Mouse (Mus musculus): ENCODE results near the gene Ptgis.

Gene Ptgis

DNA sequence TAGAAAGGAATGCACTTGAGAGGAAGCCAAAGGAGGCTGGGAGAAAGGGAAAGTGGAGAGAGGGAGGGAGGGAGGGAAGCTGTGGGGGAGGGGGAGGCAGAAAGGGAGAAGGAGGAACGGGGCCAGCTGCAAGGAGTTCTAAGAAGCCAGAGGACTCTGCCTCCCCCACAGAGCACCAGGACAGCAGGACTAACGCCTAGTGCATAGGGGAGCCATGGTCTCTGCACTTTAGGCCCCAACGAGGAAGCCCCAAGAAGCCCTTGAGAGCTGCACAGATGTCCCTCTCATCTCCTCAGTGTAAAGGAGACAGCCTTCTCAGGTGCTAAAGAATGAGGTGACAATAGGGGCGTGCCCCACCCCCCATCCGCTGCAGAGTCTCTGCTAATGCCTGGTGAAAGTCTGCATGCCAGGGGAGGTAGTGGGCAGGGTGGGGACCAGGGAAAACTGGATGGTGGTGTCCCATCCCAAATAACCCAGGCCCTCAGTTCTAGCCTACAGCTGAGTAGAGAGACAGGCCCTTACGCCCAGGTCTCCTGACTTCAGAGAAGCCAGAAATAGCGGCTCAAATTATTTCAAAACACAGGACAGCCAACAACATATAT is 10.4 kb upstream of the Ptgis start:
- DNase-seq (ENCODE audit: low read depth, low spot score): no peak
- H3K36me3 ChIP-seq (ENCODE audit: control insufficient read depth, insufficient read depth, low read length, poor library complexity, severe bottlenecking): no peaks in the 10 kb centered on the region
- H3K27me3 ChIP-seq (ENCODE audit: control insufficient read depth, insufficient read depth, low read length, poor library complexity, severe bottlenecking): no peaks in the 10 kb centered on the region

GRCm38 (mm10) chr2:167250003-167250735 is 9.8 kb upstream of the Ptgis start:
- Histone ChIP-seq H3K36me3 (ENCODE audit: control insufficient read depth, insufficient read depth, low read length, poor library complexity, severe bottlenecking) (no peaks in the 10 kb centered on the region), H3K27me3 (ENCODE audit: control insufficient read depth, insufficient read depth, low read length, poor library complexity, severe bottlenecking) (no peaks in the 10 kb centered on the region)
- DNase-seq (ENCODE audit: low read depth, low spot score): no peak

DNA sequence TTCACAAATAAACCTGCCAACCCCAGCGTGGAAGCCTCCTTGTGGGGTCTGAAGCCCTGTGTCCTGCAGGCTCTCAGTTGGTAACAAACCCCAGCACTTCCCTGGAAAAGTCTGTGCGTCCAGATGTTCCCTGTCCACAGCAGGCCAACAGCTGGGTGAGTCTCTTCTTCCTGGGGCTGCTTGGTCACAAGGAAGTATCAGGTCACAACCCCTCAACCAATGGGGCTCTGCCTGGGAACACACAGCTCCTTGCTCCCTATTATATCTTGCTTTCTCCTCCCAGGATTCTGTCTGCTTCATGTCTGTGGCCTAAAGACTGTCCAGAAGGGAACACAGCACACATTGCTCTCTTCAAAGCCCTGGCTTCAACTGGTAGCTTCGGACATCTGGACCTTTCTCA is 9.2 kb upstream of the Ptgis start:
- DNase-seq (ENCODE audit: low read depth, low spot score): no peak
- Histone ChIP-seq H3K27me3 (ENCODE audit: control insufficient read depth, insufficient read depth, low read length, poor library complexity, severe bottlenecking) (no peaks in the 10 kb centered on the region), H3K36me3 (ENCODE audit: control insufficient read depth, insufficient read depth, low read length, poor library complexity, severe bottlenecking) (no peaks in the 10 kb centered on the region)

GRCm38 (mm10) chr2:167247823-167248222 is 7.4 kb upstream of the Ptgis start:
- H3K36me3 ChIP-seq (ENCODE audit: control insufficient read depth, insufficient read depth, low read length, poor library complexity, severe bottlenecking): no peaks in the 10 kb centered on the region
- DNase-seq (ENCODE audit: low read depth, low spot score): no peak
- no peaks in the 10 kb centered on the region for H3K27me3 ChIP-seq (ENCODE audit: control insufficient read depth, insufficient read depth, low read length, poor library complexity, severe bottlenecking)

DNA sequence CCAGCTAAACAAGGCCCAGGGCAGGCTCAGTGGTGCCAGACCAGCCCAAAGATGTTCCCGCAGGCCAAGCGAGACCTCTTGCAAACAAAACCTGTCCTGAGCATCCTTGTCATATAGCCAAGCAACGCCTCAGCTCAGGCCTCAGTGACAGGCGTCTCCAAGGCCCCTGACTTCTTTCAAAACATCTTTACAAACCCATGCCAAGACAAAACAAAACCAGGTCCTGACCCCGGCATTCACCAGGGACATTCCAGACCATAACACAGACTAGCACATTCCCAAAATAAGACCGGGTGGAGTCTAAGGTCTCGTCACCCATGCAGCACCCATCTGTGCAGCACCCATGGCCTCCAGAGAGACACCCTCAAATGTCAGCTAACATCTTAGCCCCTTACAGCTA is 6.3 kb upstream of the Ptgis start:
- no peak for DNase-seq (ENCODE audit: low read depth, low spot score)
- no peaks in the 10 kb centered on the region for H3K36me3 ChIP-seq (ENCODE audit: control insufficient read depth, insufficient read depth, low read length, poor library complexity, severe bottlenecking)
- no peaks in the 10 kb centered on the region for H3K27me3 ChIP-seq (ENCODE audit: control insufficient read depth, insufficient read depth, low read length, poor library complexity, severe bottlenecking)

- Histone ChIP-seq H3K36me3 (ENCODE audit: control insufficient read depth, insufficient read depth, low read length, poor library complexity, severe bottlenecking) (no peaks in the 10 kb centered on the region), H3K27me3 (ENCODE audit: control insufficient read depth, insufficient read depth, low read length, poor library complexity, severe bottlenecking) (no peaks in the 10 kb centered on the region)
- DNase-seq (ENCODE audit: low read depth, low spot score): no peak
Measured at GRCm38 (mm10) chr2:167244892-167245291, 4.5 kb upstream of the Ptgis start.

- DNase-seq (ENCODE audit: low read depth, low spot score): no peak
- H3K36me3 ChIP-seq (ENCODE audit: control insufficient read depth, insufficient read depth, low read length, poor library complexity, severe bottlenecking): no peaks in the 10 kb centered on the region
- H3K27me3 ChIP-seq (ENCODE audit: control insufficient read depth, insufficient read depth, low read length, poor library complexity, severe bottlenecking): no peaks in the 10 kb centered on the region
Measured at GRCm38 (mm10) chr2:167243831-167244563, 3.6 kb upstream of the Ptgis start.

DNA sequence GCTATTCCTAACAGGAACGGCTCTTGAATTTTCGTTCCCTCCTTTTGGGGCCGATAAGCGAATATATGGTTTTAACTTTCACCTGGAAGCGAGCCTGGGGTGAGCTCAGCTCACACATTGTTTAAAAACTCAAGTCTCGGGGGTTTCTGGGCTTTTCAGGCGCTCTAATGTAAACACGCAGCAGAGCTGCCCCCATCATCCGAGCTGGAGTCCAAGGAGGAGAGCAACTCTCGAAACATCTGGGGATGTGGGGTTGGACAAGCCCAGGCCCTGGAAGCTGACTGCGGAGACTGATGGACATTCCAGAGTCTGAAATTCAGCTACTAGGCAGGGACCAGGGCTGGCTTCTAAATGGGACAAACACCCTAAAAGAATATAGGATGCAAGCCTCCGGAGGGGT is 1.1 kb downstream of the Ptgis start:
- no peak for DNase-seq (ENCODE audit: low read depth, low spot score)
- Histone ChIP-seq H3K36me3 (ENCODE audit: control insufficient read depth, insufficient read depth, low read length, poor library complexity, severe bottlenecking) (no peaks in the 10 kb centered on the region), H3K27me3 (ENCODE audit: control insufficient read depth, insufficient read depth, low read length, poor library complexity, severe bottlenecking) (no peaks in the 10 kb centered on the region)

GRCm38 (mm10) chr2:167237224-167237623 is 3.2 kb downstream of the Ptgis start:
- no peaks in the 10 kb centered on the region for H3K36me3 ChIP-seq (ENCODE audit: control insufficient read depth, insufficient read depth, low read length, poor library complexity, severe bottlenecking)

GRCm38 (mm10) chr2:167236174-167236573 is 4.2 kb downstream of the Ptgis start:
- no peaks in the 10 kb centered on the region for H3K27me3 ChIP-seq (ENCODE audit: control insufficient read depth, insufficient read depth, low read length, poor library complexity, severe bottlenecking)

More at GRCm38 (mm10) chr2:167237224-167237623, 3.2 kb downstream of the Ptgis start:
- no peak for DNase-seq (ENCODE audit: low read depth, low spot score)
- H3K27me3 ChIP-seq (ENCODE audit: control insufficient read depth, insufficient read depth, low read length, poor library complexity, severe bottlenecking): no peaks in the 10 kb centered on the region

GRCm38 (mm10) chr2:167235338-167236018 is 4.9 kb downstream of the Ptgis start:
- H3K36me3 ChIP-seq (ENCODE audit: control insufficient read depth, insufficient read depth, low read length, poor library complexity, severe bottlenecking): no peaks in the 10 kb centered on the region
- DNase-seq (ENCODE audit: low read depth, low spot score): no peak
- H3K27me3 ChIP-seq (ENCODE audit: control insufficient read depth, insufficient read depth, low read length, poor library complexity, severe bottlenecking): no peaks in the 10 kb centered on the region

More at GRCm38 (mm10) chr2:167236174-167236573, 4.2 kb downstream of the Ptgis start:
- DNase-seq (ENCODE audit: low read depth, low spot score): no peak
- H3K36me3 ChIP-seq (ENCODE audit: control insufficient read depth, insufficient read depth, low read length, poor library complexity, severe bottlenecking): no peaks in the 10 kb centered on the region

GRCm38 (mm10) chr2:167233771-167234170 is 6.6 kb downstream of the Ptgis start:
- no peaks in the 10 kb centered on the region for H3K36me3 ChIP-seq (ENCODE audit: control insufficient read depth, insufficient read depth, low read length, poor library complexity, severe bottlenecking)
- no peak for DNase-seq (ENCODE audit: low read depth, low spot score)
- H3K27me3 ChIP-seq (ENCODE audit: control insufficient read depth, insufficient read depth, low read length, poor library complexity, severe bottlenecking): no peaks in the 10 kb centered on the region

DNA sequence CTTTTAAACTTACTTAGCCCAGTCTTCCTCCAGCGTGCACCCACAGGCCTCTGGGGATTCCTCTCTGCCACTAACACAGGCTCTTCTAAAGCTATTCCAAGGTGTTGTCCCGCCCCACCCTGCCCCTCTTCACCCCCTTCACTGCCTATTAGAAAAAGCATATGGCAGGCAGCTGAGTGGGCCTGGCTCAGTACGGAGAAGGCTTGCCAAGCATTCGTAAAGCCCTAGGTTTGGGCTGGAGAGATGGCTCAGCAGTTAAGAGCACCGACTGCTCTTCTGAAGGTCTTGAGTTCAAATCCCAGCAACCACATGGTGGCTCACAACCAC is 7.4 kb downstream of the Ptgis start:
- no peak for DNase-seq (ENCODE audit: low read depth, low spot score)
- H3K36me3 ChIP-seq (ENCODE audit: control insufficient read depth, insufficient read depth, low read length, poor library complexity, severe bottlenecking): no peaks in the 10 kb centered on the region
- no peaks in the 10 kb centered on the region for H3K27me3 ChIP-seq (ENCODE audit: control insufficient read depth, insufficient read depth, low read length, poor library complexity, severe bottlenecking)

DNA sequence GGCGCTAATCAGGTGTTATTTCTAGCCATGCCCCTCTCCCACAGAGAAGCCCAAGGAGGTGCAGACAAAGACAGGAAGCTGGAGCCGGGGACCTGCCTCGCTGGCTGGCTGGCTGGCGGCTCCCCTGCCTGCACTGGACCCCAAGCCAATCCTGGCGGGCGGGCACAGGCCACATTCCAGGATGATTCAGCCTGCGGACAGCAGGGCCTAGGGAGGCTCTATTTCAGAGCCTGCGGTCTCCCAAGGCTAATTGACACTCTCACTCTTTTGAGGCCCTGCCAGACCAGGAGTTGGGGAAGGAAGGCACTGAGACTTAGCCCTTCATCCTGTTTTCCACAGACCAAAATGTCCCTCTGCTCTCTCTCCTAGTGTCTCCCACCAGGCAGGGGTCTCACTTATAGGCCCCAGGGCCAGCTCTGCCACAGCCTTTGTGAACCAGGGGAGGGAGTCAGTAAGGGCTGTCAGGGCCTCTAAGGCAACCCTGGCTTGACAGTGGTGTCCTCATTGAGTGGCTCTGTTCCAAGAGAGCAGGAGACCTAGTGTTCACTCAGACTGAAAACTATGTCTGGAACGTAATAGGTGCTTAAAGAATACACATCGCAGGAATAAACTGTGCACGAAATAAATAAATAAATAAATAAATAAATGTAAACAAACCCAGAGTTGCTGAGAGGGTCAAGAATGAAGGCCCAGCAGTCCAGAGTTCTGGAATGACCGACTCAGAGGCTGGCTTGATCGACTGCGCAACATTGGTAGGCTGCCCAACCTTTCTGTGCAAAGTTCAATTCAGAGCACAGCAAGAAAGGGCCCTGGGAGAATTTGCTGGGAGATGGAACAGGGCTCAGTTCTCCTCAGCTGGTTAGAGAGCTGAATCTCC is 8.0 kb downstream of the Ptgis start:
- no peaks in the 10 kb centered on the region for H3K36me3 ChIP-seq (ENCODE audit: control insufficient read depth, insufficient read depth, low read length, poor library complexity, severe bottlenecking)
- H3K27me3 ChIP-seq (ENCODE audit: control insufficient read depth, insufficient read depth, low read length, poor library complexity, severe bottlenecking): no peaks in the 10 kb centered on the region
- DNase-seq (ENCODE audit: low read depth, low spot score): no peak
